Mouse (Mus musculus): ENCODE results near the gene Mrps5.

Gene Mrps5

DNA sequence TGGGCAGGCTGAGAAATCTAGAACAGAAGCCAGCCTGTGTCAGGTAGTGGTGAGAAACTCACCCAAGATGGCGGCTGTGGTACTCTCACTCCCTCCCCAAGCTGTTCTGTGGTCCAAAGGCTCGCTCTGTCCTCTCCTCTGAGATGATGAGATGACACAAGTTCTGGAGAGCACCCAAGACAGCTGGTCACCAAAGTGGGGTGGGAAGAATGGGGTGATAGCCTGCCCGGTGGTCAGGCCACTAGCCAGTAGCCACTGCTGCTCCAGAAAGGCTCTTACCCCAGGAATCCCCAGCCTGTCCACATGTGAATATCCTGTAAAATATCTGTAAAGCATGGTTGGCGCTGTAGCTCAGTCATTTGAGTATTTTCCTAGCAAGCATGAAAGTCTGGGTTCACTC is 25.3 kb downstream of the Mrps5 start:
- in situ Hi-C loops (cut with MboI; ENCODE audit: low sequenced_read_pairs) = no loop called here

DNA sequence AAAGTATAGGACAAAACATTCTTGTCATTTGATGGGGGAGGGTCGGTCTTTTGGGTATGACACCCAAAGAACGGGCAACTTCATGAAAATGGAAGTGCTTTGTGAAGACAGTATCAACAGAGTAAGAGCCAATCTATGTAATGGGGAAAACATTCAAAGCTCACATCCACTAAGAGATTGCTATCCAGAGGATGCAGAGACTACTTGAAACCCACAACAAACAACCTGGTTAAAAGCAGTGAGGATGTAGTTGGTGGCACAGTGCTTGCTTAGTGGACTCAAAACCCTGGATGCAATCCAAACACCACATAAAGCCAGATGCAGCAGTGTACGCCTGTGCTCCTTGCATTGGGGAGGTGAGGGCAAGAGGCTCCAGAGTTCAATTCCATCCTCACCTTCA is 32.3 kb downstream of the Mrps5 start:
- in situ Hi-C loops (cut with MboI; ENCODE audit: low sequenced_read_pairs) = no loop called here

DNA sequence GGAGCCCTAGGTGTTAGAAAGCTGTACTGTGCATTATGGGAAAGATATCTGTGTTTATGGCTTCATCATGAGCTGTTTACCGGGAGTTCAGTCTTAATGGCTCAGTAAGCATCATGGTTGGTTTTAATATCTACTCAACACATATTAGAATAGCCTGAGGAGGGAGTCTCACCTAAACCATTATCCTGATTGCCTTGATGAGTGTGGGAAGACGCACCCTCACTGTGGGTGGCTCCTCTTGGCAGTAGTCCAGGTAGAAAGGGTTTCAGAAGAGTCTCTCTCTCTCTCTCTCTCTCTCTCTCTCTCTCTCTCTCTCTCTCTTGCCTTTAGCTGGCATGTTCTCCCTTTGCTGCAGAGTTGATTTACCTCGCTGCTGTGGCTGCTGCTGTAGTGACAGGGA is 35.0 kb downstream of the Mrps5 start:
- in situ Hi-C loops (cut with MboI; ENCODE audit: low sequenced_read_pairs) = no loop called here

DNA sequence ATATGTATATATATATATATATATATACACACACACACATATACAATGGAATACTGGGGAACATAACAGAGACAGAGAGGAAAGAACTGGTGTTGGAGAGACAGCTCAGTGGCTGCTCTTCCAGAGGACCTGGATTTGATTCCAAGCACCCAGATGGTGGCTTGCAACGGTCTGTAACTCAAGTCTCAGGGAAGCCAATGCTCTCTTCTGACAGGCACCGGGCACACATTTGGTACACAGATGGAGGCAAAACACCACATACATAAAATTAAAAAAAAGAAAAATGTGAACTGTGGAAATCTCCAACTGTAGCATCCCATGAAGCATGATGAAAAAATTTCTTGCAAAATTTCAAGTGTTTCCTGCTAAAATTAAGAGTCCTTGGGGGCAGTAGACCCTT is 37.8 kb downstream of the Mrps5 start:
- in situ Hi-C loops (cut with MboI; ENCODE audit: low sequenced_read_pairs) = no loop called here

DNA sequence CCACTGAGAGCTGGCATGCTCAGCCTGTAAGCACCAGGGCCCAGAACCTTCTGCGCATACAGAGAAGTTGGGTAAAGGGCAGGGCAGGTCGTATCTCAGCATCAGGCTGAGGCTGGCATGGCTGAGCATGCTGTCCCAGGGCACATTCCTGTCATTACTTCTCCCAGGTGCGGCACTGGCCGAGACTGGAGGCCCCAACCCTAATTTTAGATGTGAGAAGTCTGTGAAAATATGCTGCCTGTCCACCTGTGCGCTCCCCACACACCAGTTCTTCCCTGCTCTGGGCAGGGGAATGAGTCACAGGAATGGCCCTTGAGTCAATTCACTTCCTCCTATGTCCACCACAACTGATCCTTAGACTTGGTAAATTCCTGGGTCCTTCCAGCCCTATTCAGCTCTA is 38.6 kb downstream of the Mrps5 start:
- in situ Hi-C loops (cut with MboI; ENCODE audit: low sequenced_read_pairs) = no loop called here

DNA sequence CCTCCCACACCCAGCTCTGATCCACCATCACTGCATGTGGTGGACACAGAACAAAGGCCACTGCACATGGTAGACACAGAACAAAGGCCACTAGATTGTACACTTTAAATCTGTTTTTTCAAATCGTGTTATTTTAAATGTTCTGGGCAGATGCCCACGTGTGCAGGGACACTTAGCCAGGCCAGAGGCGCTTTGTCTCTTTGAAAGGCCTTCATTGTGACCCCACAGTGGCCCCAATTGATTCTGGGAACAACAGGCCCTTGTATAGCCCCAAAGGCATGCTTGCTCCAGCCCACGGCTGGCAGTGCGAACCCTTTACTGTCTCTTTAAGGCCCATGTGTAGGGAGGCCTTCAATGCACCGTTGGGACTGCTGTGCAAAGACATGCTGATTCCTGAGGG is 40.3 kb downstream of the Mrps5 start:
- in situ Hi-C loops (cut with MboI; ENCODE audit: low sequenced_read_pairs) = no loop called here

DNA sequence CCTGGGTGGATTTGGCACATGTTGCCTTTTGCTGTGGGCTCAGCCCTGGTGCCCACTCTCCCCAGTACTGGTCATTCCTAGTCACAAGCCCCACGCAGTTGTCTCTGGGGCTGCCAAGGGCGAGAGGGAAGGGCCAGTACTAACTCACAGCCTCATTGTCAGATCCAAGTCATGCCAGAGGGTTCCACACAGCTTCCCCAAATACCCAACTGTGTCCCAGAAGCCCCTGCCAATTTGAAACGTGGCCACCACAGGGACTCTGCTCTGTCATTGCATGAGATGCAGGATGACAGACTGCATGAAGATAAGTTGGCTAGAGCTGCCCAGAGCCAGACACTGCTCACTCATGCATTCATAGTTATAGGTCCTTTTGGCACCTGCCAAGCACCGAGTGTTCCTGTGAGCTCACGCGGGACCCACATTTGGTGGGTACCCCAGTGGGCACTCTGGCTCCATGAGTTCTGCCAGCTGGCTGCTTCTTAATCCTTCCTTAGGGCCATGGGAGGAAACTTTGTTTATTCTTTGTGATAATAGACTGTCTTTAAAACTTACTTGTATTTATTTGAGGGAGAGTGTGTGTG is 41.1 kb downstream of the Mrps5 start:
- in situ Hi-C loops (cut with MboI; ENCODE audit: low sequenced_read_pairs) = no loop called here

DNA sequence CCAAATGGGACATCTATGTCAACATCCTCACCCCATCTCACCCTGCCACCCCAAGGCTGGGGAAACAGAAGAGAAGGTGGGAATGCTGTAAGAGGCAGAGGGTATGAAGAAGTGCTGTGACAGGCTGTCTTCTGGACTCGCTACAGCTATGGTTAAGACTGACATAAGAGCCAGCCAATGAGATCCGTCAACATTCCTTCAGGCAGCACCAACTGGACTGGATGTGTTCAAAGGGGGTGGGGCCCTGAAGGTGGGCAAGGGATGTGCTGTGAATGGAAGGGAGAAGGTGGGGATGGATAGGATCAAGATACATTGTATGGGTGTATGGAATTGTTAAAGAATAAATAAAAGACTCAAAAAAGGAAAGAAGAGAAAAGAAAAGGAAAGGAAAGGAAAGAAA is 45.6 kb downstream of the Mrps5 start:
- in situ Hi-C loops (cut with MboI; ENCODE audit: low sequenced_read_pairs) = no loop called here

DNA sequence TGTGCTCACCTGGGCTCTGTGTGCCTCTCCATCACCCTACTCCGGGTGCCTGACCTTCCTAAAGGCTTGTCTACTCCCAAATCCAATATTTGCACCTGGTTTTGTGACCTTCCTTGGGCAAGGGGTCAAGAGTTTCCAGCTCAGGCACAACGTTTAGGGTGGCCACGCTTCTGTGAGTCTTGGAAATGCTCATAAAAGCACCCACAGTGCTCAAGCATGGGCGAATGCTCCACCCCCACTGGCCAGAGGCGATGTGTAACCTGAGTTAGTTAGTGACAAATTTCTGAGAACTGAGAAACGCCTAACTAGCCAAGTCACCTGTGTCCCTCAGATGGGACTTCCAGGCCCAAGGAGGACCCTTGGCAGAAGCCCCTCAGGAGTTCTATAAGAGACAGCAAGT is 48.6 kb downstream of the Mrps5 start:
- in situ Hi-C loops (cut with MboI; ENCODE audit: low sequenced_read_pairs) = no loop called here

DNA sequence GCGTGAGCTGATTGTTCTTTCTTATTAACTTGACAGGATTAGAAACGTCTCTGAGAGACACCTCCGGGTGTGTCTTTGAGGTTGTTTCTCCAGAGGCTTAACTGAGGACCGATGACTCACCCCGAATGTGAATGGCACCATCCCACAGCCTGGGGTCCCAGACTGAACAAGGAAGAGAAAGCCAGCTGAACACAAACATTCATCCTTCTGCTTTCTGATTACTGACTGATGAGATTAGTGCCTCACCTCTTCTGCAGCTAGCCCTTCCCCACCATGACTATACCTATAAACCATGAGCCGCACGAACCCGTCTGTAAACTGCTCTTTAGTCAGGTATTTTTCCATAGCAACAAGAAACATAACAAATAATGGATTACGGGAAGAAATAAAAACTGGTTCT is 52.0 kb downstream of the Mrps5 start:
- in situ Hi-C loops (cut with MboI; ENCODE audit: low sequenced_read_pairs) = no loop called here

DNA sequence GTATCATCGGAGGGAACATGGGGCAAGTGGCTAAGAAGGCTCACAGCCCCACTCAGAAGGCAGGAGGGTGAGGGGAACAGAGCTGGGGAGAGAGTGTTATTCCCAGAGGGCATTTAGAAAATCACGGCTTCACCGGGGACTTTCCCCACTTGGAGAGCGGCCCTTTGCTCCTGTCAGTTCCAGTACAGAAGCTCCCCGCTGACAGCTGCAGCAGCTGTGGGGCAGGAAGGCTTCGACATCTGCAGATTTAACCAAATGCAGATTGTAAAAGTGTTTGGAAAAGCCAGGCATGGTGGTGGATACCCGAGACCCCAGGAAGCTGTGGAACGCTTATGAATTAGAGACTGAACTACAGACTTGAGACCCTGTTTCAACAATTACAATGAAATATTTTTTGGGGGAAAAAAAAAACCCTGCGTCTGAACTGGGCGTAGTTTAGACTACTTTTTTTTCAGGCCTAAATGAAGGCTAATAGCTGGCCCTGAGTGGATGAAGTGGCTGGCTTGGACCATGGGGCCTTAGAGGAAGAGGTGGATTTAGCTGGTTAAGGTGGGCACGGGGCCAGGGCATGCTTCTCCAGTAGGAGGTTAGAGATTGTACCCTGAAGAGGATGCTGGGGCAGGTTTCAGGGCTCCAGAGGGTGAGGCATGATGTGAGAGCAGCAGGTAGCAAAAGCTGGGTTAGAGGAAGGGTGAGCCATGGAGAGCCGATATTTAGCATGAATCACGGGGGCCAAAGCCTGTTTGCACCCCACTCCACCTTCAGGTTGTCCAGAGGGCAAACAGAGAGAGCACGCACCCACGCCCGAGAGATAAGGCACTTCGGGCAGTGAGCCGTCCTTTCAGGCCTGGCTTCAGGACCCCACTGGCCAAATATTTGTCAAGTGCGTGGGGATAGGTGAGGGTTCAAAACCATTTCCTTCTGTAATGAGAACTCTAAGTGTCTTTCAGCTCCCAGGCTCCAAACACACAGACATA is 57.0 kb downstream of the Mrps5 start:
- in situ Hi-C loops (cut with MboI; ENCODE audit: low sequenced_read_pairs) = no loop called here

DNA sequence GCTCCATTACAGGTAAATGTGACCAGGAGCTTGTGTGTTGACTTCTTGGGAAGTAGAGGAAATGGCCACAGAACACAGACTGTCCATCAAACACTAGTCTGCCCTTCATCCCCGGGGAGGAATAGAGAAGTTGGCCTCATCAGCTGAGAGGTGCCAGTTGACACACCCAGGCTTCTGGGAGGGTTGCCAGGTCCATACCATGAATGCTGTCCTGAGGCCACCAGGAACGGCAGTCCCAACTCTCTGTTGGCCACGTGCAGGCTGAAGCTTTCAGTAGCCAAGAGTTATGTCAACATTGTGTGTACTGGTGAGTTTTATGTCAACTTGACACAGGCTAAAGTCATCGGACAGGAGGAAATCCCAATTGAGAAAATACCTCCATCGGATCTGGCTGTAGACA is 59.9 kb downstream of the Mrps5 start:
- in situ Hi-C loops (cut with MboI; ENCODE audit: low sequenced_read_pairs) = no loop called here

DNA sequence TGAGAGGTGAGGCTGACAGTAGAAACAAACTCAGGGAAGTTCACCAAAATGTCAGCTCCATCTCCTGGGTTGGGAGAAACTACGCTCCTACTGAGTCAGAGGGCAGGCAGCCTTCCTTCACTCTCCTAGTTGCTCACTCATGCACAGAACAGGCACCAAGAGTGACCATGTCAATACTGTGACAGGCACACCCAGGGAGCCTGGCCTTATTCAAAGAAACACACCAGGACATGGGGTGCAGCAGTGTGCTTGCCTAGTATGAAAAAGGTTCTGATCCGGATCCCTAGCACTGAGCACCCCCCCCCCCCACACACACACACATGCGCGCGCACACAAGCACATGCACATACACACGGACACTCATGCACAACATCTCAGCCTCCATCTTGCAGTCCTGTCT is 61.1 kb downstream of the Mrps5 start:
- in situ Hi-C loops (cut with MboI; ENCODE audit: low sequenced_read_pairs) = no loop called here

DNA sequence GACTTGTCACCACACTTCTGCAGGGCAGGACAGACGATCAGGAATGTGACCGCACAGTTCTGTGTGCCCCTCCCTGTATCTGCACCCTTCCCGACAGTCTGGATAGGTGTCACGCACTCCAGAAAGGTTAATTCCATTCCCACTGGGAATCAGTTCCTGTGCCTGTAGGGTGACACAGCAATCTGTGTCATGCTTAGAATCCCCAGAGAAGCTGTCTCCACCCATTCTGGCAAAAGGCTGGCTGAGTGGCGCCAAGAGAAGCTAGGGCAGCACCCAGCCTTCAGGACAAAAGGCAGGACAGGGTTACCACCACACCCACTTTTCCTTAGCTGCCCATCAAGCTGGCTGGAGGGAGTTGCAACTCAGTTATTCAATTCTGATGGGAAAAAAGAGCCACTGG is 62.9 kb downstream of the Mrps5 start:
- in situ Hi-C loops (cut with MboI; ENCODE audit: low sequenced_read_pairs) = no loop called here

DNA sequence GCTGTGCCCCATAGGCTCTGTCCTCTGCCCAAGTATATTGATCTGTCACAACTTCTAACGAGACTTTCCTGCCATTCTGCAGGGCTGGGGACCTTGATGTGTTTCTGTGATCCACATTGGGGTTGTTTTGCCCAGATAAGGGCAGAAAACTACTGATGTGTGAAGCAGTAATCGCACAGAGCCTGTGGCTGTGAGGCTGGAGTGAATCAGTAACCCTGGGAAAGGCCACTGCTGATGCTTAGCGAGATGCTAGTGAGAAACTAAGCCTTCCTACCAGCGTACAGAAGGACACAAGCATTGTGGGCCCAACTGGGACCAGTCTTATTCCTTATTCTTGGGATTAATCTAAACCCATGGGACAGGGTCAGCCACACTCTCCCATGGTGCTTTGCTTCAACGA is 64.6 kb downstream of the Mrps5 start:
- in situ Hi-C loops (cut with MboI; ENCODE audit: low sequenced_read_pairs) = no loop called here

DNA sequence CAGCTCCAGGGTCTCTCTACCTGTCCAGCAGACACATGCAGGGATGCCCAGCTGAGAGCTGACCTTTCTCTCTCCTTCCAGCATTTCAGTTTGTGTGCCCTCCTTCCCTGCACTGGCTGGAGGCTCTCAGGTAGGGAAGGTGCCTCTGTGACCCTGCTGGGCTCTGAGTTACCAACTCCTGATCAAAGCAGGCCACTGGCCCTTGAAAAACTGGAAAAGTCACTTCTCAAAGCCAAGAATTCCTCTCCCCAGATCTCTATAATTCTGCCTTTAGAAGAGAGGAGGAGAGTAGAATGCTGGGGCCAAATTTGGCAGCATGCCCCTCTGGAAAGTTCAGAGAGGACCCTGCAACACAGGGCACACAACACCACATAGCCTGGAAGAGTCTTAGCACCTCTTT is 65.3 kb downstream of the Mrps5 start:
- in situ Hi-C loops (cut with MboI; ENCODE audit: low sequenced_read_pairs) = no loop called here

DNA sequence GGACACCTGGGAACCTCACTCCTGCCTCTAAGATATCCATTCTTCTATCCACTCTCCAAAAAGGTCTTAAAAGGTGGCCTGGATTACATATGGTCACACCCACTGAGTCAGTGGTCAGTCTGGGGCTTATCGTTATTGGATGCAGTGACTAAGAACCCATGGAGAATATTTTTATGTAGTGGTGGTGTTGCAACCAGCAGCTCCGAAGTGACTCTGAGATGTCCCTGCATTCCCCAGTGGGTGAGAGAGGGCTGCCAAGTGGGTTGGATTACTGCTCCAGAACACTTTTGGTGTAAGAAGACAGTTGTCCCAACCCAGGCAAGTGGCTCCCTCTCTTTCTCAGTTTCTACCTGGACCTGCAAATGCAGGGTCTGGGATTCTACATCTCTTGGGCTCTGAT is 65.8 kb downstream of the Mrps5 start:
- in situ Hi-C loops (cut with MboI; ENCODE audit: low sequenced_read_pairs) = no loop called here

DNA sequence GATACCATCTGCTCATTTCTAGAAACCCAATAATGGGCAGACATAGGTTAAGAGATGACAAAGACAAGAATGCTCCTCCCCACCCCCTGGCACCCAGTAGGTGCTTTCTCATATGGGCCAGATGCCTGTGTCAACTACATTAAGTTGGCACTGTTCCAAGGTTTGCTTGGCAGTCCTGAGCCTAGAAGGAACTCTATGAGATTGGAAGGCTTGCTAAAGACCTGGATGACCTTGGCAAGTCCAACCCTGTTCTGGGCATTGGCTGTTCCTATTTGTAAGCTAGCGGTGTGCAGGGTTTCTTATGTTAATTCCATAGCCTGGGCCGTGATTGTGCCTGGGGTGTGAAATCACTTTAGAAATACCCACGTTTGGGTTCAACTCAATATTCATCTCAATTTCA is 67.8 kb downstream of the Mrps5 start:
- in situ Hi-C loops (cut with MboI; ENCODE audit: low sequenced_read_pairs) = no loop called here

DNA sequence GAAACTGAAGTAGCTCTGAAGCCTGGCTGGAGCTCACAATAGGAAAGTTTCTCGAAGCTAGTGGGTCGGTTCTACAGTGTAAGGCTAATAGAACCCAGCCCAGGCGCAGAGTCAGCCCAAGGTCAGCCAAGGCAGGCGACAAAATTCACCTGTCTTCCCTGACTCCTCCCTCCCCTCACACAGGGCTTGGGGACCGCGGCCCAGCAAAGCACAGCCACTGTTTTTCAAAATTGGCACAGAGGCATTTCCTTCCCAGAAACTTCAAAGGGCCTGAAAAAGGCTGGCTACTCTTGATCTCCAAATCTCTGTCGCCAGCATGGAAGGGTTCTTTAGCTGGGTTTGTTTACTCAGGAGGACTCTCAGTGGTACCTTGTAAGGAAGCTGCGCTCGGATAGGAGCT is 68.4 kb downstream of the Mrps5 start:
- in situ Hi-C loops (cut with MboI; ENCODE audit: low sequenced_read_pairs) = no loop called here

DNA sequence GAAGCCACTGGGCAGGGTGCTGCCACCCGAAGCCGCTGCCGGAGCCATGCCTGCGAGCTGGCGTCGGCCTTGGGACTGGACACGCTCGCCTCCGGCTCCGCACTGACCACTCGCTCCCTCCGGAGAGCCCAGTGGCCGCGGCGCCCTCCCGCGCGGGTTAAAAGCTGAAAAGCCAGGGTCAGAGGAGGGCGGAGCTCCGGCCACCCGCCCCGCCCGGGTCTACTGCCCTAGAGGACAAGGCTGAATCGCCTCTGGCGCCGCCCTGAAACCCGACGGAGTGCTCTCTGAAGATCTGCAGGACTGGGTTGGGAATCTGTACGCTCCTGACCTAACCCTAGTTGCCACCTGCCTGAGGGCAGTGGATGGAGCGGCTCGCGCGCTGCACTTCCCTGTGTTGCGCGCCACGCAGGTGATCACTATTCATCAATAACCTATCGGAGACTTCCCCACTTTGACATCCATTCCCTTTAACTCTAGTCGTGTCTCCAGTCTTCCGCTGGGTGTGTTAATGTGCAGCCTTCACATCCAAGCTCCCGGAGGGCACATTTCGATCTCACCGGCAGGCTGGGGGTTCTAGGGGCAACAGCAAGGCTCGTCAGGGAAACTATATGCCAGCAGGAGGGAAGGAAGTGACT is 69.2 kb downstream of the Mrps5 start, which contains the start of gene Mal:
TSS of gene Mal (minus strand) at position 610 of the 635 bp plus-strand sequence.
- in situ Hi-C loops (cut with MboI; ENCODE audit: low sequenced_read_pairs) = no loop called here
